ENCODE assay signal across 16 mouse cellular contexts in genomic region chr6:100446804-100447203, GRCm38 (mm10).
"Had no signal": no experiment of that assay in that cellular context is flagged by ENCODE, and none has a peak within 500 bp of the region (broad histone marks: within the 10 kb centered on the region; RNA-seq: fewer than 3 reads in every experiment).

No protein-coding gene starts in this region.

- H3K4me3 ChIP-seq: kidney, embryonic 15.5 days; left cerebral cortex, adult 2 months; liver, embryonic 13.5 days; midbrain, embryonic 13.5 days; myocyte had no signal

- DNase-seq: kidney, adult 8-10 months; kidney, postnatal 10 days; kidney, postnatal 36 days; layer of hippocampus, postnatal 36 days; liver, embryonic 13.5 days; lung, adult 2 months; lung, postnatal 36 days; thymus, postnatal 25 days had no signal

- H3K9me3 ChIP-seq: kidney, embryonic 15.5 days had no signal

- ATAC-seq: inflammation-experienced regulatory T-cells, adult 6 months; lung, postnatal 0 days; midbrain, embryonic 13.5 days; midbrain, embryonic 16.5 days had no signal

- H3K4me2 ChIP-seq: kidney, embryonic 15.5 days; liver, embryonic 13.5 days; midbrain, embryonic 13.5 days had no signal

- H3K27ac ChIP-seq: kidney, embryonic 15.5 days; left cerebral cortex, adult 2 months; liver, embryonic 13.5 days; midbrain, embryonic 13.5 days; stomach, postnatal 0 days had no signal

- H3K9ac ChIP-seq: kidney, embryonic 15.5 days; liver, embryonic 13.5 days; midbrain, embryonic 13.5 days had no signal

- H3K27me3 ChIP-seq: liver, embryonic 13.5 days had no signal

- H3K36me3 ChIP-seq: kidney, embryonic 15.5 days; liver, embryonic 13.5 days; midbrain, embryonic 13.5 days had no signal
